Mouse (Mus musculus) kidney, adult 9 months (tissue): ENCODE data around the gene Asb13.
A peak's percentile ranks its signal among the peaks of the same experiment; 100 is the strongest.

Experiments
- DNase-seq: peaks from one replicate; pipeline ENCODE4 v3.0.0; 2022

Asb13 gene

GRCm38 (mm10) chr13:3667288-3667873 is 33.5 kb downstream of the Asb13 start:
- peak; percentile 42 for DNase-seq

GRCm38 (mm10) chr13:3668068-3668467 is 34.2 kb downstream of the Asb13 start:
- DNase-seq: no peak

- DNase-seq: no peak
Observed at GRCm38 (mm10) chr13:3669611-3670010, 35.8 kb downstream of the Asb13 start.

GRCm38 (mm10) chr13:3670039-3670438 is 36.2 kb downstream of the Asb13 start:
- peak; percentile 93 for DNase-seq

- no peak for DNase-seq
Observed at GRCm38 (mm10) chr13:3673151-3673550, 39.3 kb downstream of the Asb13 start.

GRCm38 (mm10) chr13:3673622-3674021 is 39.8 kb downstream of the Asb13 start:
- DNase-seq: no peak

- no peak for DNase-seq
Observed at GRCm38 (mm10) chr13:3675855-3676254, 42.0 kb downstream of the Asb13 start.

- no peak for DNase-seq
Observed at GRCm38 (mm10) chr13:3679098-3679497, 45.3 kb downstream of the Asb13 start.

GRCm38 (mm10) chr13:3686306-3686705 is 52.5 kb downstream of the Asb13 start:
- DNase-seq: no peak

GRCm38 (mm10) chr13:3694599-3695343 is 60.9 kb downstream of the Asb13 start:
- DNase-seq: peak; percentile 82

- DNase-seq: no peak
Observed at GRCm38 (mm10) chr13:3696977-3697735, 63.3 kb downstream of the Asb13 start.

- peak; percentile 75 for DNase-seq
Observed at GRCm38 (mm10) chr13:3700752-3701151, 66.9 kb downstream of the Asb13 start.
